Mouse (Mus musculus) lung, postnatal 0 days (tissue): ENCODE results near the gene Ckap5.
"Not testable (repeated sequence)": the region's sequence is repeated elsewhere in the genome, so short reads cannot be mapped to it uniquely, and the experiment has no call there.

ENCODE experiments used
- CTCF ChIP-seq: IDR thresholded peaks from 2 replicates; pipeline ENCODE4 v1.5.1; 2016; ENCODE audit warnings: antibody characterized with exemption, mild to moderate bottlenecking
- EP300 ChIP-seq: IDR thresholded peaks from 2 replicates; pipeline ENCODE4 v1.6.1; 2016; ENCODE audit warnings: antibody characterized with exemption, mild to moderate bottlenecking, control low read depth

GRCm38 (mm10) chr2:91609370-91609769, 82.8 kb downstream of the Ckap5 start:
- TF ChIP-seq CTCF, EP300: not testable (repeated sequence)
